Mouse (Mus musculus) G1E (cell line): Measurements from ENCODE around the gene Rpa3. TPM values are rescaled to one million over a fixed set of nuclear protein-coding genes. Genes with fewer than 3 reads are reported as not detected.

ENCODE experiments used
- ATAC-seq: 2 replicates; pipeline ENCODE4 v1.8.0; 2016; ENCODE audit warnings: mild to moderate bottlenecking; ENCODE audit not compliant: insufficient number of reproducible peaks, poor library complexity, low FRiP score, severe bottlenecking; ENCODE audit errors: extremely low read depth
- DNase-seq: peaks from one replicate; pipeline ENCODE4 v3.0.0; 2012; ENCODE audit warnings: low spot score
- H3K27me3 ChIP-seq: 2 replicates; pipeline ENCODE4 v1.6.1; 2012; ENCODE audit warnings: mild to moderate bottlenecking, low read length, inconsistent platforms; ENCODE audit not compliant: insufficient read depth
- H3K36me3 ChIP-seq: replicated peaks from 2 replicates; pipeline ENCODE3; 2012; ENCODE audit warnings: mild to moderate bottlenecking, inconsistent platforms
- H3K4me1 ChIP-seq: 2 replicates; pipeline ENCODE4 v1.6.1; 2012; ENCODE audit warnings: low read depth, low read length, inconsistent platforms, mixed read lengths; ENCODE audit not compliant: insufficient read depth
- H3K4me3 ChIP-seq: 2 replicates; pipeline ENCODE4 v1.5.1; 2012; ENCODE audit warnings: low read depth, mild to moderate bottlenecking, inconsistent platforms, low read length, moderate library complexity, mixed read lengths
- H3K9me3 ChIP-seq: replicated peaks from 2 replicates; pipeline ENCODE4 v1.6.1; 2012; ENCODE audit warnings: inconsistent platforms
- CTCF ChIP-seq: IDR thresholded peaks from 2 replicates; pipeline ENCODE4 v1.5.1; 2012; ENCODE audit warnings: low read depth, low read length, inconsistent platforms, mixed read lengths
- GATA1 ChIP-seq: IDR thresholded peaks from 2 replicates; pipeline ENCODE4 v1.6.1; 2012; ENCODE audit warnings: borderline replicate concordance, low read length, inconsistent platforms, mixed read lengths
- GATA2 ChIP-seq: IDR thresholded peaks from 2 replicates; pipeline ENCODE4 v1.6.1; 2012; ENCODE audit warnings: low read depth, low read length, inconsistent platforms, borderline replicate concordance
- POLR2AphosphoS5 ChIP-seq: IDR thresholded peaks from 2 replicates; pipeline ENCODE4 v1.6.1; 2012; ENCODE audit warnings: low read depth, low read length, inconsistent platforms; ENCODE audit not compliant: insufficient replicate concordance
- TAL1 ChIP-seq: conservative IDR thresholded peaks from 2 replicates; pipeline ENCODE4 v1.6.1; 2012; ENCODE audit warnings: low read depth, low read length, inconsistent platforms, mixed read lengths
- polyA plus RNA-seq: library from polyadenylated mRNA; stranded (reverse); fragments of >175 nt; gene quantifications from 2 replicates; pipeline ENCODE4 v1.2.3, GENCODE M21; 2012
- total RNA-seq, 2 experiments: library from RNA; stranded (forward) in 1 of 2; stranded (reverse) in 1 of 2; fragments of 200-1000 nt in 1 of 2; fragments of >200 nt in 1 of 2; fragmentation: Nextera tagmentation in 1 of 2; gene quantifications; 2 replicates each; pipeline ENCODE4 v1.2.3; 2014 to 2017

The Rpa3 gene
- total and polyA plus RNA-seq, 3 experiments = 2.3 to 304 (median 21.6) TPM

- Histone ChIP-seq H3K4me3 (no peak overlapping the region), H3K9me3 (no peaks in the 10 kb centered on the region), H3K36me3 (peaks cover 18% of the 10 kb centered on the region), H3K27me3 (no peaks in the 10 kb centered on the region), H3K4me1 (peaks cover 36% of the 10 kb centered on the region)
- ATAC-seq (no peak), DNase-seq (no peak)
- TF ChIP-seq GATA1 (no peak), CTCF (peak; percentile 14; the same call in 1 of the 2 replicates)
These were observed 15.5 kb upstream of the Rpa3 start for GRCm38 (mm10) chr6:8274387-8275054.

GRCm38 (mm10) chr6:8271047-8271446 lies 12.1 kb upstream of the Rpa3 start:
- no peak for DNase-seq
- Histone ChIP-seq H3K9me3 (no peaks in the 10 kb centered on the region), H3K27me3 (no peaks in the 10 kb centered on the region), H3K36me3 (peaks cover 9% of the 10 kb centered on the region), H3K4me3 (no peak overlapping the region), H3K4me1 (peaks cover 32% of the 10 kb centered on the region)
- no peak for ATAC-seq
- no peak for TF ChIP-seq CTCF
- no peak for TF ChIP-seq GATA1
- no peak for TF ChIP-seq POLR2AphosphoS5
- no peak for TF ChIP-seq GATA2
- TF ChIP-seq TAL1 = no peak

GRCm38 (mm10) chr6:8259667-8260044 lies 683 bp upstream of the Rpa3 start:
- TF ChIP-seq GATA2 (no peak), POLR2AphosphoS5 (no peak), TAL1 (no peak), CTCF (no peak), GATA1 (no peak)
- peaks cover 6% of the 10 kb centered on the region for H3K4me1 ChIP-seq

GRCm38 (mm10) chr6:8258316-8258715 lies 657 bp downstream of the Rpa3 start:
- H3K27me3 ChIP-seq = no peaks in the 10 kb centered on the region
- TF ChIP-seq CTCF (no peak), GATA2 (no peak), TAL1 (no peak), GATA1 (no peak)
- H3K4me1 ChIP-seq = peaks cover 6% of the 10 kb centered on the region
- peaks cover 21% of the 10 kb centered on the region for H3K36me3 ChIP-seq
- H3K4me3 ChIP-seq = peak overlapping the region; percentile 97
- DNase-seq (no peak), ATAC-seq (no peak)
- no peaks in the 10 kb centered on the region for H3K9me3 ChIP-seq

More at GRCm38 (mm10) chr6:8259667-8260044, 683 bp upstream of the Rpa3 start:
- peaks cover 10% of the 10 kb centered on the region for H3K36me3 ChIP-seq
- H3K4me3 ChIP-seq = peak overlapping the region; percentile 97
- H3K27me3 ChIP-seq = no peaks in the 10 kb centered on the region
- DNase-seq = no peak
- no peaks in the 10 kb centered on the region for H3K9me3 ChIP-seq
- no peak for ATAC-seq

GRCm38 (mm10) chr6:8228596-8228995 lies 30.4 kb downstream of the Rpa3 start:
- Histone ChIP-seq H3K4me3 (no peak overlapping the region), H3K27me3 (no peaks in the 10 kb centered on the region), H3K9me3 (no peaks in the 10 kb centered on the region), H3K36me3 (peaks cover 52% of the 10 kb centered on the region), H3K4me1 (no peaks in the 10 kb centered on the region)
- TF ChIP-seq CTCF = no peak
- no peak for TF ChIP-seq POLR2AphosphoS5
- no peak for TF ChIP-seq GATA1
- TF ChIP-seq GATA2 = no peak
- TF ChIP-seq TAL1 = no peak
- DNase-seq (no peak), ATAC-seq (no peak)

- H3K9me3 ChIP-seq = no peaks in the 10 kb centered on the region
- H3K4me3 ChIP-seq = no peak overlapping the region
- no peak for TF ChIP-seq CTCF
- no peak for TF ChIP-seq TAL1
- TF ChIP-seq GATA1 = no peak
- no peak for TF ChIP-seq GATA2
- ATAC-seq = no peak
- DNase-seq = no peak
- peaks cover 45% of the 10 kb centered on the region for H3K36me3 ChIP-seq
- H3K4me1 ChIP-seq = no peaks in the 10 kb centered on the region
- no peaks in the 10 kb centered on the region for H3K27me3 ChIP-seq
These were observed 31.9 kb downstream of the Rpa3 start for GRCm38 (mm10) chr6:8227035-8227434.
